Mouse (Mus musculus): ENCODE measurements at regions not wholly inside any gene's neighbourhood (a gene's known extent, or its start where the extent isn't known, plus 50 kb on each side); places are given as distances from the start of the nearest gene placed in this dataset.
A peak's percentile ranks its signal among the peaks of the same experiment; 100 is the strongest.
"Not testable (repeated sequence)": the region's sequence is repeated elsewhere in the genome, so short reads cannot be mapped to it uniquely, and the experiment has no call there.

GRCm38 (mm10) chr12:21784403-21784802 is 367.0 kb upstream of the Ywhaq start:
- H3K27ac ChIP-seq (ENCODE audit: low read depth, low read length); H3K9me3 ChIP-seq (ENCODE audit: control insufficient read depth, low read length); H3K36me3 ChIP-seq (ENCODE audit: control insufficient read depth, insufficient read depth, low read length); H3K4me1 ChIP-seq (ENCODE audit: control insufficient read depth, insufficient read depth, low read depth, low read length); H3K27me3 ChIP-seq (replicated peaks; ENCODE audit: control insufficient read depth, insufficient read depth, low read length); H3K9ac ChIP-seq (ENCODE audit: low read depth, low read length): not testable (repeated sequence)
- 3% methylated on average over 27 of the region's 39 CpGs for WGBS
- Histone ChIP-seq H3K4me2 (ENCODE audit: low read length) (peak overlapping the region; percentile 43), H3K4me3 (ENCODE audit: low read length) (peak overlapping the region; percentile 43)
- peak; percentile 90 for ATAC-seq

- H3K4me2 ChIP-seq (ENCODE audit: low read length); ATAC-seq; H3K36me3 ChIP-seq (ENCODE audit: control insufficient read depth, insufficient read depth, low read length); H3K27ac ChIP-seq (ENCODE audit: low read depth, low read length); H3K9ac ChIP-seq (ENCODE audit: low read depth, low read length); H3K9me3 ChIP-seq (ENCODE audit: control insufficient read depth, low read length); H3K4me1 ChIP-seq (ENCODE audit: control insufficient read depth, insufficient read depth, low read depth, low read length); H3K27me3 ChIP-seq (replicated peaks; ENCODE audit: control insufficient read depth, insufficient read depth, low read length): not testable (repeated sequence)
- H3K4me3 ChIP-seq (ENCODE audit: low read length) = 0 out of 2 replicates have a peak overlapping the region, but pooled peaks have one; percentile 14
- WGBS = 12% methylated on average over 12 of the region's 45 CpGs
Measured at GRCm38 (mm10) chr12:21778717-21779116, 361.3 kb upstream of the Ywhaq start.

GRCm38 (mm10) chr12:21778308-21778707 is 360.9 kb upstream of the Ywhaq start:
- H3K27me3 ChIP-seq (replicated peaks; ENCODE audit: control insufficient read depth, insufficient read depth, low read length); H3K4me2 ChIP-seq (ENCODE audit: low read length); H3K4me1 ChIP-seq (ENCODE audit: control insufficient read depth, insufficient read depth, low read depth, low read length); ATAC-seq; H3K9ac ChIP-seq (ENCODE audit: low read depth, low read length); H3K27ac ChIP-seq (ENCODE audit: low read depth, low read length); H3K9me3 ChIP-seq (ENCODE audit: control insufficient read depth, low read length); H3K36me3 ChIP-seq (ENCODE audit: control insufficient read depth, insufficient read depth, low read length): not testable (repeated sequence)
- 31% methylated on average over 39 of the region's 50 CpGs for WGBS
- 0 out of 2 replicates have a peak overlapping the region, but pooled peaks have one; percentile 14 for H3K4me3 ChIP-seq (ENCODE audit: low read length)

GRCm38 (mm10) chr12:21767717-21768116 is 350.3 kb upstream of the Ywhaq start:
- not testable (repeated sequence) for H3K4me1 ChIP-seq (ENCODE audit: control insufficient read depth, insufficient read depth, low read depth, low read length); H3K9ac ChIP-seq (ENCODE audit: low read depth, low read length); H3K4me3 ChIP-seq (ENCODE audit: low read length); H3K9me3 ChIP-seq (ENCODE audit: control insufficient read depth, low read length); ATAC-seq; H3K4me2 ChIP-seq (ENCODE audit: low read length); H3K36me3 ChIP-seq (ENCODE audit: control insufficient read depth, insufficient read depth, low read length); H3K27me3 ChIP-seq (replicated peaks; ENCODE audit: control insufficient read depth, insufficient read depth, low read length); H3K27ac ChIP-seq (ENCODE audit: low read depth, low read length)
- 80% methylated on average over 2 of the region's 2 CpGs for WGBS

Data from hindbrain, embryonic 16.5 days (tissue).